Mouse (Mus musculus): Measurements from ENCODE around the gene Farp1. TPM values are rescaled to one million over a fixed set of nuclear protein-coding genes. Genes with fewer than 3 reads are reported as not detected.

Farp1 gene
- total and polyA plus RNA-seq, 2 experiments = 4.2 to 8.6 TPM

GRCm38 (mm10) chr14:121108439-121109115 is 73.6 kb downstream of the Farp1 start:
- peak; percentile 75 for DNase-seq (ENCODE audit: extremely low read depth, low read depth, low spot score)
- H3K4me3 ChIP-seq (ENCODE audit: insufficient read depth, low read depth, low read length) = no peak overlapping the region
- peak overlapping the region; percentile 30 for H3K27ac ChIP-seq (replicated peaks; ENCODE audit: insufficient read depth, low read depth, low read length)
- no peaks in the 10 kb centered on the region for H3K36me3 ChIP-seq (ENCODE audit: control insufficient read depth, insufficient read depth, low read length)
- H3K79me2 ChIP-seq (ENCODE audit: control insufficient read depth, insufficient read depth, low read length) = 0 out of 2 replicates have a peak, but pooled peaks cover 2% of the 10 kb centered on the region
- peaks cover 11% of the 10 kb centered on the region for H3K4me1 ChIP-seq (ENCODE audit: control insufficient read depth, insufficient read depth, low read length)
- TF ChIP-seq CTCF (IDR thresholded peaks at IDR 0.05; ENCODE audit: low read depth, low read length) (no peak), POLR2A (IDR thresholded peaks at IDR 0.05; ENCODE audit: extremely low read depth, insufficient read depth, low read length) (no peak)
- no peak overlapping the region for H3K9ac ChIP-seq (ENCODE audit: low read depth, low read length)
- 14% methylated on average over 8 of the region's 8 CpGs for WGBS
- H3K27me3 ChIP-seq (ENCODE audit: control insufficient read depth, insufficient read depth, low read length) = no peaks in the 10 kb centered on the region

- no peak for TF ChIP-seq POLR2A (IDR thresholded peaks at IDR 0.05; ENCODE audit: extremely low read depth, insufficient read depth, low read length)
- no peak for TF ChIP-seq CTCF (IDR thresholded peaks at IDR 0.05; ENCODE audit: low read depth, low read length)
- Histone ChIP-seq H3K4me1 (ENCODE audit: control insufficient read depth, insufficient read depth, low read length) (peaks cover 11% of the 10 kb centered on the region), H3K36me3 (ENCODE audit: control insufficient read depth, insufficient read depth, low read length) (no peaks in the 10 kb centered on the region), H3K79me2 (ENCODE audit: control insufficient read depth, insufficient read depth, low read length) (0 out of 2 replicates have a peak, but pooled peaks cover 2% of the 10 kb centered on the region), H3K27me3 (ENCODE audit: control insufficient read depth, insufficient read depth, low read length) (no peaks in the 10 kb centered on the region), H3K27ac (replicated peaks; ENCODE audit: insufficient read depth, low read depth, low read length) (peak overlapping the region; percentile 12), H3K9ac (ENCODE audit: low read depth, low read length) (no peak overlapping the region), H3K4me3 (ENCODE audit: insufficient read depth, low read depth, low read length) (no peak overlapping the region)
- WGBS = 42% methylated on average over 9 of the region's 9 CpGs
- DNase-seq (ENCODE audit: extremely low read depth, low read depth, low spot score) = no peak
Measured at GRCm38 (mm10) chr14:121109116-121109504, 74.1 kb downstream of the Farp1 start.

- TF ChIP-seq POLR2A (IDR thresholded peaks at IDR 0.05; ENCODE audit: extremely low read depth, insufficient read depth, low read length) (no peak), CTCF (IDR thresholded peaks at IDR 0.05; ENCODE audit: low read depth, low read length) (no peak)
- no peak overlapping the region for H3K27ac ChIP-seq (replicated peaks; ENCODE audit: insufficient read depth, low read depth, low read length)
- no peak overlapping the region for H3K9ac ChIP-seq (ENCODE audit: low read depth, low read length)
- no peak overlapping the region for H3K4me3 ChIP-seq (ENCODE audit: insufficient read depth, low read depth, low read length)
- H3K27me3 ChIP-seq (ENCODE audit: control insufficient read depth, insufficient read depth, low read length) = no peaks in the 10 kb centered on the region
- no peak for DNase-seq (ENCODE audit: extremely low read depth, low read depth, low spot score)
- H3K79me2 ChIP-seq (ENCODE audit: control insufficient read depth, insufficient read depth, low read length) = no peaks in the 10 kb centered on the region; the same call in 1 of the 2 replicates
- peaks cover 11% of the 10 kb centered on the region for H3K4me1 ChIP-seq (ENCODE audit: control insufficient read depth, insufficient read depth, low read length)
- no peaks in the 10 kb centered on the region for H3K36me3 ChIP-seq (ENCODE audit: control insufficient read depth, insufficient read depth, low read length)
- WGBS = 75% methylated on average over 13 of the region's 13 CpGs
Measured at GRCm38 (mm10) chr14:121110492-121111267, 75.7 kb downstream of the Farp1 start.

GRCm38 (mm10) chr14:121112061-121112460 is 77.1 kb downstream of the Farp1 start:
- TF ChIP-seq CTCF (IDR thresholded peaks at IDR 0.05; ENCODE audit: low read depth, low read length) = no peak
- no peak for TF ChIP-seq POLR2A (IDR thresholded peaks at IDR 0.05; ENCODE audit: extremely low read depth, insufficient read depth, low read length)
- DNase-seq (ENCODE audit: extremely low read depth, low read depth, low spot score) = no peak
- H3K4me3 ChIP-seq (ENCODE audit: insufficient read depth, low read depth, low read length) = no peak overlapping the region
- no peaks in the 10 kb centered on the region for H3K36me3 ChIP-seq (ENCODE audit: control insufficient read depth, insufficient read depth, low read length)
- no peak overlapping the region for H3K9ac ChIP-seq (ENCODE audit: low read depth, low read length)
- H3K79me2 ChIP-seq (ENCODE audit: control insufficient read depth, insufficient read depth, low read length) = no peaks in the 10 kb centered on the region; the same call in 1 of the 2 replicates
- 96% methylated on average over 8 of the region's 8 CpGs for WGBS
- no peak overlapping the region for H3K27ac ChIP-seq (replicated peaks; ENCODE audit: insufficient read depth, low read depth, low read length)
- peaks cover 11% of the 10 kb centered on the region for H3K4me1 ChIP-seq (ENCODE audit: control insufficient read depth, insufficient read depth, low read length)
- H3K27me3 ChIP-seq (ENCODE audit: control insufficient read depth, insufficient read depth, low read length) = no peaks in the 10 kb centered on the region

GRCm38 (mm10) chr14:121113785-121114184 is 78.8 kb downstream of the Farp1 start:
- no peak overlapping the region for H3K9ac ChIP-seq (ENCODE audit: low read depth, low read length)
- no peak for DNase-seq (ENCODE audit: extremely low read depth, low read depth, low spot score)

More at GRCm38 (mm10) chr14:121113785-121114184, 78.8 kb downstream of the Farp1 start:
- no peak for TF ChIP-seq POLR2A (IDR thresholded peaks at IDR 0.05; ENCODE audit: extremely low read depth, insufficient read depth, low read length)
- no peak for TF ChIP-seq CTCF (IDR thresholded peaks at IDR 0.05; ENCODE audit: low read depth, low read length)
- no peak overlapping the region for H3K4me3 ChIP-seq (ENCODE audit: insufficient read depth, low read depth, low read length)
- 86% methylated on average over 6 of the region's 6 CpGs for WGBS
- H3K4me1 ChIP-seq (ENCODE audit: control insufficient read depth, insufficient read depth, low read length) = peaks cover 4% of the 10 kb centered on the region
- H3K27ac ChIP-seq (replicated peaks; ENCODE audit: insufficient read depth, low read depth, low read length) = no peak overlapping the region
- no peaks in the 10 kb centered on the region for H3K27me3 ChIP-seq (ENCODE audit: control insufficient read depth, insufficient read depth, low read length)
- no peaks in the 10 kb centered on the region; the same call in 1 of the 2 replicates for H3K79me2 ChIP-seq (ENCODE audit: control insufficient read depth, insufficient read depth, low read length)
- H3K36me3 ChIP-seq (ENCODE audit: control insufficient read depth, insufficient read depth, low read length) = no peaks in the 10 kb centered on the region
